Mouse (Mus musculus) CH12.LX (cell line): ENCODE measurements around the gene Stat1.

ENCODE experiments used
- CTCF ChIP-seq, 2 experiments: IDR thresholded peaks in 1 of 2; conservative IDR thresholded peaks in 1 of 2; 2 replicates each; pipeline ENCODE4 v1.5.1; 2011 to 2012; ENCODE audit warnings: low read depth in 2 of 2, low read length in 2 of 2, improper control_type of control experiment in 1 of 2, inconsistent platforms in 1 of 2, mild to moderate bottlenecking in 1 of 2, moderate library complexity in 1 of 2
- EP300 ChIP-seq: IDR thresholded peaks from 2 replicates; pipeline ENCODE4 v1.6.1; 2011; ENCODE audit warnings: low read length, improper control_type of control experiment
- JUND ChIP-seq: conservative IDR thresholded peaks from 2 replicates; pipeline ENCODE4 v1.6.1; 2011; ENCODE audit warnings: low read depth, low read length, improper control_type of control experiment
- MAZ ChIP-seq: IDR thresholded peaks from 2 replicates; pipeline ENCODE4 v1.6.1; 2012; ENCODE audit warnings: low read depth, mild to moderate bottlenecking, inconsistent platforms, low read length, improper control_type of control experiment, moderate library complexity
- MXI1 ChIP-seq: IDR thresholded peaks from 2 replicates; pipeline ENCODE4 v1.6.1; 2011; ENCODE audit warnings: mild to moderate bottlenecking, low read depth, low read length, improper control_type of control experiment
- NELFE ChIP-seq: IDR thresholded peaks from 2 replicates; pipeline ENCODE4 v1.6.1; 2011; ENCODE audit warnings: low read depth, low read length, improper control_type of control experiment
- NRF1 ChIP-seq: IDR thresholded peaks from 2 replicates; pipeline ENCODE4 v1.6.1; 2014; ENCODE audit warnings: low read depth, mild to moderate bottlenecking, inconsistent platforms, low read length, improper control_type of control experiment, moderate library complexity
- POLR2A ChIP-seq: IDR thresholded peaks from 2 replicates; pipeline ENCODE4 v1.6.1; 2011; ENCODE audit warnings: low read depth, mild to moderate bottlenecking, improper control_type of control experiment, low read length
- TBP ChIP-seq: conservative IDR thresholded peaks from 2 replicates; pipeline ENCODE4 v1.6.1; 2011; ENCODE audit warnings: low read depth, low read length, improper control_type of control experiment
- TCF12 ChIP-seq: IDR thresholded peaks from 2 replicates; pipeline ENCODE4 v1.6.1; 2014; ENCODE audit warnings: low read depth, mild to moderate bottlenecking, inconsistent platforms, low read length, improper control_type of control experiment

- TF ChIP-seq MXI1 (no peak), EP300 (no peak), CTCF (conservative IDR thresholded peaks at IDR 0.05 in 1 of 2, IDR thresholded peaks at IDR 0.05 in 1 of 2; ENCODE audit: low read depth in 2 of 2, low read length in 2 of 2) (no peak), JUND (no peak), TBP (no peak), POLR2A (no peak), NELFE (no peak), TCF12 (no peak), NRF1 (no peak), MAZ (no peak)
These were observed 32.1 kb upstream of the Stat1 start for GRCm38 (mm10) chr1:52087128-52087527.
